Mouse (Mus musculus) right cerebral cortex, postnatal 14 days (tissue): ENCODE data around the gene Zfp467.

Source experiments
- DNase-seq: peaks from one replicate; pipeline ENCODE4 v3.0.0; 2022

Zfp467 gene

GRCm38 (mm10) chr6:48409726-48410343 lies 35.8 kb downstream of the Zfp467 start:
- no peak for DNase-seq

- no peak for DNase-seq
These were observed 41.6 kb downstream of the Zfp467 start for GRCm38 (mm10) chr6:48404071-48404470.

DNA sequence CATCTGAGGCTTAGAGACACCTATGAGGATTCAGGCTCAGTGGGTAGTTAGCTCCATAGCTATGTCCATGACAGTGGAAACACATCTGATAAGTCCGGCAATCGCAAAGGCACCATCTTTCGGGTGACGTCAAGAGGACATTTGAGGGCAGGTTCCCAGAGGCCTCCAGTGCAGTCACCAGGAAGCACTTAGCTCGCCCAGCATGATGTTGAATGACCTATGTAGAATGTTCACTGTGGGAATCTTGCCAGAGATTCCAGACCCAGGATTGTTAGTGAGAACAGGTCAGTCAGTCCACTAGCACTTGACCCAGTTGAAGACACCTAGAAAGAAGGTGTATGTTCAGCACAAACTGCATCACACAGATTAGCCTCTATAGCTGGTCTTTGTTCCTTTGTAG lies 45.7 kb downstream of the Zfp467 start:
- no peak for DNase-seq

GRCm38 (mm10) chr6:48397336-48397735 lies 48.3 kb downstream of the Zfp467 start:
- no peak for DNase-seq

GRCm38 (mm10) chr6:48396686-48397085 lies 48.9 kb downstream of the Zfp467 start:
- no peak for DNase-seq

GRCm38 (mm10) chr6:48396008-48396595 lies 49.5 kb downstream of the Zfp467 start:
- no peak for DNase-seq

DNA sequence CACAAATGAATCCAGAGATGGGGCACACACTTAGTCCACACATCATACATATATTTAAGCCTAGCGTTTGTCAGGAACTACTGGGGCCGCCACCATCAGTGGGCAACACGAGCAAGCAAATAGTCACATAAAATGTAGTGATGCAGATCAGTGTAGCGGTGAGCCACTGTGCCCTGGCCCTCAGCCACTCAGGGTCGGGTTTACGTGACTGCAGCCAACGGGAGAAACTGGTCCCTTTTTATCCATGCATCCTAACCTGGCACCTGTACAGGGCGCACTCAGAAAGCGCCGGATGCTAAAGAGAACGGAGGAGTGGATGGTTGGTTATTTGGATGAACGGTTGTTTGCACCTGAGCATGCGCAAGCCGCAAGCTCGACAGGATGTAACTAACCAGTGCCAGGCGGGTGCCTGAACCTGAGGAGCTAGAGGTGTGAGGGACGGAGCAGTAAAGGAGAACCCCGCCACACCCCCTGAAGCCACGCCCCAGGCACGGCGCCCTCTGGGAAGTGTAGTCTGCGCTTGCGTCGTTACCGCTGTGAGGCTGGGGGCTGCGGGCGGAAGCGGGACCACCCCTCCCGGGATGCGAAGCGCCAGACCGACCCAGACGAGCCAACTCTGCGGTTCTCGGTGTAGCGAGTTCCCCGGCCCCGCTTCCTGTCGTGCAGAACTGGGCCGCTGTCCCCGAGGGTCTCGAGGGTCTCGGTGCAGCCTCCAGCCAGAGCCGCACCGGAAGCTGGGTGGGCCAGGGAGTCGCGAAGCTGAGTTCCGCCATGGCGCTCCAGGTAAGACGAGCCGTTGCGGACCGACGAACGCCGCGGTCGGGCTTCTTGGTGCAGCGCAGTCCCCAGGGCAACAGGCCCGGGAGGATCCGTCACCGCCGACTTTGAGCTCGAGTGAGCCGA lies 50.3 kb downstream of the Zfp467 start, which contains the start of gene Krba1:
Gene Krba1 (plus strand): TSS at position 482 of the 903 bp plus-strand sequence.
- DNase-seq, result peak; percentile 80

GRCm38 (mm10) chr6:48393811-48394210 lies 51.8 kb downstream of the Zfp467 start:
- DNase-seq, result no peak

- no peak for DNase-seq
These were observed 57.4 kb downstream of the Zfp467 start for GRCm38 (mm10) chr6:48388221-48388620.
